Mouse (Mus musculus) T-helper 2 cell (primary cell): ENCODE results near the gene Dand5.

Source experiments
- in situ Hi-C: fragments of 300-600 bp; cut with MboI, MseI; formaldehyde crosslinking; loops from one replicate; pipeline ENCODE4 v1.15.1; 2025; ENCODE audit warnings: high pct_unique_total_duplicates

Gene Dand5

DNA sequence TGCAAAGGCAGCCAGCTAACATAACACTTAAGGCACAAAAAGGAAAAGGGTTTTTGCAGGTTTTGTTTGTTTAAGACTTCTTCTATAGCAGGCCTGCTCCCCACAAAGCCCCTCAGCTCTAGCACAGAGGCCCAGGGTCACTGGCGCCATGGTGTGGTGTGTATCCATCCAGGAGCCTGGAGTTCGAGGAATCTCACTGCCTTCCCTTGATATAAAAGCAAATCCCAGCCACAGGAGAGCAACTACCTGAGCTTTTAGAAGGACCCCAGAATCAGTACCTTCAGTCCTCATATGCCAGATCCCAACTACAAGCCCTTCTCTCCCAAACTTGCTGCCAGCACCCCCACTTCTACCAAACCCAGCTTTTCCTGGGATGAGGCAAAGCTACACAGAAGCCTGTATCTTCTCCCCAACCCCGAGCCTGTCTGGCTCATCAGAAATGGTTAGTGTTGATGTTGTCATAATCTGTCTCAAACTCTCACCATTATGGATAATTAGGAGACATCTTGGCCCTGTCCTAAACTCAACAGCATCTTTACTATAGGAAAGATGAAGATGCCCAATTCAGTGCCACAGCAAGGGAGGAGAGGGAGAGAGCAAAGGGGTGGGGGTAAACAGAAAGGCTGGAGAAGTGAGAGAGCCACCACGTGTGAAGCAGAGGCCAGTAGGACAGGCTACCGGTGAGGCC is 51.5 kb downstream of the Dand5 start:
- in situ Hi-C loops = no loop called here

DNA sequence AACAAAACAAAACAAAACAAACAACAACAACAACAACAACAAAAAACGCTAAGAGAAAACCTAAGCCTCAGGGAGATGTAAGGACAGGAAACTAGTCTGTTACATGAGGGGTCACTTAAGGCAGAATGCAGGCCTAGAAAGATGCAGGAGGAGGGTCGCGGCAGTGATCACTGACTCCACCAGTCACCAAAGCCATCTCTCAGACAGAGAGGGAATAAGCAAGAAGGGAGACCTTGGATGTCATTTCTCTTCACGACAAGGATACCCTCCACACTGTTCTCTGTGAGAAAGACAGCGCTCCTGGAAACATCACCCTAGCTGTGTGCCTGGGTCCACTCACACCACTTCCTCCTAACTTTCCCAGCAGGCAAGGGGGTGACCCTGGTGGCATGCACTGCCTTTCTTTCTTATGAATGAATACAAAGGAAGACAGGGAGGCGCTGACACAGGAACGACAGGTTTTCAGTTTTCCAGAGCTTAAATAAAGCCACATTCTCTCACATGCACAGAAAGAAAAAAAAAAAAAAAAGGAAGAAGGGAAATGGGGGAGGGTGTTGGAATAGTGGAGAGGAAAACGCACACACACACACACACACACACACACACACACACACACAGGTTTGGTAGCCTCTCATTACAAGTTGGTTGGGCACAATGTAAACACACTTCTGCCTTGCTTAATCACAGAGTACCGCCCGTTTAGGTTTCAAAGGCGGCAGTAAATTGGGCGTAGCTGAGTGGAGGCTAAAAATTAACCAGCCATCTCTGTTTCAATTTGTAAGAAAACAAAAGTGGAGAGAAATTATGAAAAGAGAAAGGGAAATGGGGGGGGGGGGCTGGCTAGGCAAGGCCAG is 52.3 kb downstream of the Dand5 start:
- in situ Hi-C loops = no loop called here

DNA sequence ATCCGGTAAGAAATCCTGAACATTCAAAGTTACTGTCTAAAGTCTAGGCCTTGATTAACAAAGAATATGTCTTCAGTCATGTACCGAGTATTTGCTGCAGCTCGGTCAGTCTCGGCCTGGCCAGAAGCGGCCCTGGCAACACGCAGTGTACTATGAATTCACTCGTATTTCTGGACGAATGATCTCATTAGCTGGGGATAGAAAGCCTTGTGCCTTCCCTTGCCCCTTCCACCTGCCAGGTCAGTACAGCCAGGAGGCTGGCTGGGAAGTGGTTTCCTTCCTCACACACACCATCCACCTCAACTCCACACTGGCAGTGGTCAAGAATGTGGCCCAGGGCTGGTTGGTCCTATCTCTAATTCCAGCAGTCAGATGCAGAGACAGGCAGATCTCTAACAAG is 53.3 kb downstream of the Dand5 start:
- in situ Hi-C loops = no loop called here

DNA sequence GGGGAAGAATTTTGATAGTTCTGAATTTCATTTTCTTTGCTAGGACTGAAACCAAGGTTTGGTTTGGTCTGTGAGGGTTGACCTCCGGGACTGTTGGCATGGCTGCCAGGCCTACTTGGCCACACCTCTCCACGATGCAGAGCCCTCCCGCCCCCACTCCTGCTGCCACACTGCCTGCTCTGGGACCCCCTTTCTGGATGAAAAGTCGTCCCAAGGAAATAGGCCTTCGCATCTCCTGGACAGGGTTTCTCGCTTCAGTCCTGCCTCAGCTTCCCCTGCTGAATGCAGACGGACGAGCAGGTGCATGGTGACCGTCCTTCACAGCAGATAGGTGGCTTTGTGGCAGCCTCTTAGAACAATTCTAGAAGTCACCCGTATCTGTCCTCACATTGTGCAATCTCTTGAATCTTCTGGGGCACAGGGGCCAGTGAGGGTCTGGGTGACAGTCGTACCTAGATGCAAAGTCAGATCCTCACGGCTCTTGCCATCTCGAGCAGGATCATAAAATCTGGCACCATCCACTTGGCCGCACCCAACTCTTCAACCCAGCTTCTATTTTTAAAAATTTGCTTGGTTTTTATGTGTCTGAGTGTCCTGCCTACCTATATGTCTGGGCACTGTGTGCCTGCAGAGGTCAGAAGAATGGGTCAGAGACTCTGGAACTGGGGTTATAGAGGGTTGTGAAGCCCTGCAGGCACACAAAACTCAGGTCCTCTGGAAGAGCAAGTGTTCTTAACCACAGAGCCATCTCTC is 54.1 kb downstream of the Dand5 start:
- in situ Hi-C loops = no loop called here

DNA sequence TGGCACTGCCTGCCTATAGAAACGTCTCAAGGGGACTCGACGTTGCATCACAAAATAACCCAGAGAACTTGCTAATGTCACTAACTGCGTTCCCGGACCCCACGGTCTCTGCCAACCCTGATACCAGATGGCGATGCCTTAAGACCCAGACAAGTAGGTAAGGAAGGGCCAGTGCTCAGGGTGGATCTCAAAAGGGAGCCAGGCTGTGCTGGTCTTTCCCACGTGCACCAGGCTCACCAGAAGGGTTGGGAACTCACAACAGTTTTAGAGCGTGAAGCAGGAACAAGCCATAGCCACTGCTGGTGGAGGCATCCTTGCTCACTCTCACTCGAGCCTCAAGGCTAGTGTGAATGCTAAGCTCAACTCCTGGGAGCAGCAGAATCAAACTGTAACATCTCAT is 55.4 kb downstream of the Dand5 start:
- in situ Hi-C loops = no loop called here

DNA sequence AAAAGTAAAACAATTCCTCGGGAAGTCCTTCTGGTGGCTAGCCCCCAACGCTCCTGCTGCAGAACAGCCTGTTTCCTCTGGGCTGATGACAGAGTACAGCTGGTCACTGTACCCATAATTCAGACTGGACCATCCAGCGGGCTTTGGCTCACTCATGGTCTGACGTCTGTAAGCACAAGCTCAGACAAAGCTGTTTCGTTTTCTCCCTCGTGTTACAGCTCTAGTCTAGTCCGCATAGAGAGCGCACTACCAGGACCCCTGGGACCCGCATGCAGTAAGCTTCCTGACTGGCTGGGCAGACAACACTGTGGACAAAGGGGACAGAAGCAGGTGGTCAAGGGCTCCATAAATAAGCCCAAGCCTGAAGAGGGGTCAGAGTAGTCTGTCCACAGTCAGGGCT is 56.2 kb downstream of the Dand5 start:
- in situ Hi-C loops = no loop called here

DNA sequence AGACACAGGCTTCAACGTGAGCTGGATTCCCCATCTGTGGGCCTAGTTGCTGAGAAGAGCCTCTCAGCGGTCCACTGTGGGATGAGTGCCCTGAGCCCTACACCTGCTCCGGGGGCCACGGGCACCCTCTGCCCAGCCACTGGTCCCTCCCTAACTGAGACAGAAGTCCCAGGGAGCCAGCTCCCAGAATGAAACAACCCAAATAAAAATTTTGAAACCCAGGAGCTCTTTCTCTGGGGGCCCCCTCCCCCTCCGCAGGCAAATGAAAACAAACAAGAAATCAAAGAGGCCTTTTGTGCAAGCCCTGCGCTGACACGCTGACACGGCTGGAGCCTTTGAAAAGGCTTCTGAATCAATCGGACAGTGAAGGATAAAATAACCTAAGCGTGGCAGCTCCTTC is 57.0 kb downstream of the Dand5 start:
- in situ Hi-C loops = no loop called here
